Mouse (Mus musculus) erythroblast, embryonic 14.5 days (primary cell): ENCODE measurements around the gene Catip.

Source experiments
- GATA1 ChIP-seq: IDR thresholded peaks from 2 replicates; pipeline ENCODE4 v1.6.1; 2012; ENCODE audit warnings: low read length, inconsistent platforms, mixed read lengths
- TAL1 ChIP-seq: IDR thresholded peaks from 3 replicates; pipeline ENCODE4 v1.6.1; 2012; ENCODE audit warnings: low read length, inconsistent platforms, mixed read lengths

DNA sequence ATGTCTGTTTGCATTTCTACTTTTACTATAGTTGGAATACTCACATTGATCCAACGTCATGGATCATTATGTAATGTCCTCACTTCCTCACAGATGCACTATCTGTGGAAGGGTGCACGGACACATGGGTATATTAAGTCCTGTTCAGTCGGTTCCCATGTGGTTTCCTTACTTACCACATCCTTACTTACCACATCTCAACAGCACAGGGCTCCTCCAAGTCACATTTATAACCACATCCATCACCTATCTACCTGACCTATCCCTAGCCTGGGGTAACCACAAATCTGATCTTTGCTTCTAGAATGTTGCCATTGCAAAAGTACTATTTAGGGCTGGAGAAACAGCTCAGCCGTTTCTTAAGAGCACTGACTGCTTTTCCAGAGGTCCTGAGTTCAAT lies 11.5 kb downstream of the Catip start:
- no peak for TF ChIP-seq TAL1
- TF ChIP-seq GATA1: no peak
